Mouse (Mus musculus) kidney, adult 2 months (tissue): ENCODE data around the gene Dlgap4.

ENCODE experiments used
- CTCF ChIP-seq: fragments of 200-500 bp; conservative IDR thresholded peaks from 2 replicates; pipeline ENCODE4 v1.5.1; 2011; ENCODE audit warnings: low read depth, mild to moderate bottlenecking, control low read depth, low read length, moderate library complexity, mixed read lengths; ENCODE audit not compliant: insufficient read depth, insufficient read length
- POLR2A ChIP-seq: fragments of 200-500 bp; IDR thresholded peaks from one replicate; pipeline ENCODE4 v1.6.1; 2011; ENCODE audit warnings: low read depth, low read length, control low read depth

GRCm38 (mm10) chr2:156761521-156762278, 148.2 kb downstream of the Dlgap4 start:
- no peak for TF ChIP-seq CTCF
- TF ChIP-seq POLR2A, result no peak
